Mouse (Mus musculus) bone marrow, adult 2 months (tissue): ENCODE measurements around the gene Tmpo.

Experiments
- CTCF ChIP-seq: fragments of 200-500 bp; IDR thresholded peaks from 2 replicates; pipeline ENCODE4 v1.5.1; 2011; ENCODE audit warnings: low read length, control low read depth; ENCODE audit not compliant: control insufficient read depth, insufficient read depth
- POLR2A ChIP-seq: fragments of 200-500 bp; IDR thresholded peaks from 2 replicates; pipeline ENCODE4 v1.6.1; 2011; ENCODE audit warnings: low read depth, mild to moderate bottlenecking, control low read depth, low read length, borderline replicate concordance; ENCODE audit not compliant: control insufficient read depth

DNA sequence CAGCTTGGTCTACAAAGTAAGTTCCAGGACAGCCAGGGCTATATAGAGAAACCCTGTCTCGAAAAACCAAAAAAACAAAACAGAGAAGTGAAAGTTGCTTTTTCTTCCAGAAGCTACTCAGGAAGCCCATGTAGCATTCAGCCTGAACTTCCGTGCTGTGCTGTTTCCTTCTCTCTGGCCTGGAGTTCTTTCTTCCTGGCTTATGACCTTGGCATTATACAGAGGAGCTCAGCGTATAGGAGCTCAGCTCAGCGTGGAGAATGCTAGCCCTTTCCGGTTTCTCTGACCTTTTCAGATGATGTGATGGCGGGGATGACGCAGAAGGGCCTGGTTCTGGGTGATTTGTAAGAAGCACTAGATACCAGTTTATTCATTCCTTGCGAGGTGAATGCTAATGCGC is 43.7 kb downstream of the Tmpo start:
- no peak for TF ChIP-seq CTCF
- no peak for TF ChIP-seq POLR2A
